Mouse (Mus musculus) layer of hippocampus, adult 2 months (tissue): Measurements from ENCODE around the gene Mgat5. TPM values are rescaled to one million over a fixed set of nuclear protein-coding genes. Genes with fewer than 3 reads are reported as not detected.
A peak's percentile ranks its signal among the peaks of the same experiment; 100 is the strongest.

Source experiments
- DNase-seq, 2 experiments: peaks; one replicate each; pipeline ENCODE4 v3.0.0; 2022; ENCODE audit warnings: low spot score in 2 of 2
- H3K27ac ChIP-seq: fragments of 200-600 bp; 2 replicates; pipeline ENCODE4 v1.8.1; 2022
- H3K4me3 ChIP-seq: fragments of 200-600 bp; 2 replicates; pipeline ENCODE4 v1.8.1; 2022; ENCODE audit warnings: mild to moderate bottlenecking
- CTCF ChIP-seq: fragments of 200-600 bp; conservative IDR thresholded peaks from 2 replicates; pipeline ENCODE4 v1.8.1; 2022; ENCODE audit warnings: antibody characterized with exemption, mild to moderate bottlenecking, moderate library complexity
- total RNA-seq, 2 experiments: library from RNA; stranded (reverse); gene quantifications; 2 replicates each; pipeline ENCODE4 v1.2.3; 2021

Gene Mgat5
- total RNA-seq, 2 experiments from 2014 or later = 51.0 to 52.4 TPM

- Histone ChIP-seq H3K4me3 (no peak overlapping the region), H3K27ac (no peak overlapping the region)
- no peak for TF ChIP-seq CTCF
- DNase-seq = no peak
Measured at GRCm38 (mm10) chr1:127373559-127373958, 168.7 kb downstream of the Mgat5 start.

GRCm38 (mm10) chr1:127374157-127374556 is 169.3 kb downstream of the Mgat5 start:
- no peak for DNase-seq
- Histone ChIP-seq H3K4me3 (no peak overlapping the region), H3K27ac (no peak overlapping the region)
- no peak for TF ChIP-seq CTCF

GRCm38 (mm10) chr1:127380140-127380539 is 175.3 kb downstream of the Mgat5 start:
- H3K4me3 ChIP-seq = no peak overlapping the region
- H3K27ac ChIP-seq = no peak overlapping the region
- no peak for DNase-seq
- TF ChIP-seq CTCF = no peak

GRCm38 (mm10) chr1:127380749-127381501 is 176.1 kb downstream of the Mgat5 start:
- Histone ChIP-seq H3K27ac (0 out of 2 replicates have a peak overlapping the region, but pooled peaks have one; percentile 10), H3K4me3 (no peak overlapping the region)
- no peak for TF ChIP-seq CTCF
- DNase-seq = no peak

GRCm38 (mm10) chr1:127383071-127383470 is 178.3 kb downstream of the Mgat5 start:
- no peak for DNase-seq
- Histone ChIP-seq H3K27ac (no peak overlapping the region), H3K4me3 (no peak overlapping the region)
- no peak for TF ChIP-seq CTCF

GRCm38 (mm10) chr1:127387226-127387625 is 182.4 kb downstream of the Mgat5 start:
- Histone ChIP-seq H3K4me3 (no peak overlapping the region), H3K27ac (no peak overlapping the region)
- TF ChIP-seq CTCF = no peak
- no peak for DNase-seq

GRCm38 (mm10) chr1:127387661-127388060 is 182.8 kb downstream of the Mgat5 start:
- no peak overlapping the region for H3K4me3 ChIP-seq
- no peak for TF ChIP-seq CTCF
- no peak overlapping the region for H3K27ac ChIP-seq
- DNase-seq = no peak

- Histone ChIP-seq H3K27ac (no peak overlapping the region; the same call in 1 of the 2 replicates), H3K4me3 (no peak overlapping the region)
- DNase-seq = no peak
- no peak for TF ChIP-seq CTCF
Measured at GRCm38 (mm10) chr1:127394716-127395115, 189.9 kb downstream of the Mgat5 start.

GRCm38 (mm10) chr1:127395724-127396123 is 190.9 kb downstream of the Mgat5 start:
- H3K27ac ChIP-seq = no peak overlapping the region
- DNase-seq = peak in 1 of 2 experiments; percentile 37
- TF ChIP-seq CTCF = no peak
- no peak overlapping the region for H3K4me3 ChIP-seq

GRCm38 (mm10) chr1:127396569-127397349 is 191.9 kb downstream of the Mgat5 start:
- Histone ChIP-seq H3K27ac (no peak overlapping the region), H3K4me3 (no peak overlapping the region)
- DNase-seq = no peak
- TF ChIP-seq CTCF = no peak

GRCm38 (mm10) chr1:127397396-127397795 is 192.6 kb downstream of the Mgat5 start:
- no peak for TF ChIP-seq CTCF
- DNase-seq = no peak
- Histone ChIP-seq H3K27ac (no peak overlapping the region), H3K4me3 (no peak overlapping the region)

GRCm38 (mm10) chr1:127398186-127398585 is 193.4 kb downstream of the Mgat5 start:
- TF ChIP-seq CTCF = no peak

GRCm38 (mm10) chr1:127400198-127400597 is 195.4 kb downstream of the Mgat5 start:
- Histone ChIP-seq H3K4me3 (no peak overlapping the region), H3K27ac (no peak overlapping the region)
- no peak for DNase-seq
- no peak for TF ChIP-seq CTCF

More at GRCm38 (mm10) chr1:127398186-127398585, 193.4 kb downstream of the Mgat5 start:
- Histone ChIP-seq H3K4me3 (no peak overlapping the region), H3K27ac (no peak overlapping the region)
- no peak for DNase-seq
